Mouse (Mus musculus): ENCODE results near the gene Mrps10. TPM values are rescaled to one million over a fixed set of nuclear protein-coding genes. Genes with fewer than 3 reads are reported as not detected.

Mrps10 gene
- total and polyA plus RNA-seq, 2 experiments from 2014 or later = 33.3 to 70.1 TPM

DNA sequence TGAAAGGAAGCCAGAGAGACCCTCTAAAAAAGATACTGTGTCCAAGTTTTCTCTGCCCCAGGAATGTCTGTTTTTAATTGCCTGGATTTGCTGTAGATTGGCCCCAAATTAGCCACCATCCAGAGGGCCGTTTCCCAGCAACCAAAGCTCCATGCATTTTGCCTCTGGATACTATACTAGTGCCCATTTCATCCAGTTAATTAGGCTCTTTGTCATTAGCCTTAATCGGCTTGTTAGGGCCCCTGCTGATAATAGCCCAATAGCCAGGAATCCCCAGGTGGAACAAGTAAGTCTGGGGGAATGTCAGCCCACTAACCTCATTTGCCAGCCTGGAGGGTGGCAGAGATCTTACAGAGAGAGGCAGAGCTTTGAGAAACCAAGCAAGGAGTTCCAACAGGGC, 35.3 kb upstream of the Mrps10 start:
- H3K9me3 ChIP-seq (ENCODE audit: low read length) = no peaks in the 10 kb centered on the region
- no peak overlapping the region for H3K4me2 ChIP-seq (ENCODE audit: low read depth, low read length, poor library complexity, severe bottlenecking)
- H3K27me3 ChIP-seq (ENCODE audit: insufficient read depth, low read length) = no peaks in the 10 kb centered on the region
- peaks cover 43% of the 10 kb centered on the region for H3K36me3 ChIP-seq (ENCODE audit: insufficient read depth, low read length)
- no peak overlapping the region for H3K4me3 ChIP-seq (ENCODE audit: low read depth, low read length)
- DNase-seq (ENCODE audit: low spot score) (peak; percentile 28), ATAC-seq (ENCODE audit: low FRiP score) (no peak)
- no peak for TF ChIP-seq CTCF (IDR thresholded peaks at IDR 0.05)
- H3K9ac ChIP-seq (replicated peaks; ENCODE audit: low read length, poor library complexity, severe bottlenecking) = no peak overlapping the region
- 12% methylated on average over 2 of the region's 2 CpGs for WGBS
- no peak overlapping the region for H3K27ac ChIP-seq (ENCODE audit: low read depth, low read length)
- no peaks in the 10 kb centered on the region for H3K4me1 ChIP-seq (ENCODE audit: insufficient read depth, low read length)

DNA sequence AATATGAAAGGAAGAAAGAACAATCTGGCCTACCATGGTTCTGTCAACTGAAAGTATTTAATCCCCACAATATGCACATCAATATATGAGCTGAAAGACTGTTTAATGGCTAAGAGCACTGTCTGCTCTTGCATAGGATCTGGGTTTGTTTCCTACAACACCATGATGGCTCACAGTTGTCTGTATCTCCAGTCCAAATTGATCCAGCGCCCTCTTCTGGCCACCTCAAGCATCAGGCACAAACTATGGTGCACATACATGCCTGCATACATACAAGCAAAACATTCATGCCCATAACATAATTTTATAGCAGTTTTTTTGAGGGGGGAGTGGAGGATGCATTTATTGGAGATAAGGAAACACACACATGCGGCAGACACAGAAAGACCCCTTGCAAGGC, 25.6 kb upstream of the Mrps10 start:
- no peak for DNase-seq (ENCODE audit: low spot score)
- H3K4me2 ChIP-seq (ENCODE audit: low read depth, low read length, poor library complexity, severe bottlenecking) = no peak overlapping the region
- no peak overlapping the region for H3K4me3 ChIP-seq (ENCODE audit: low read depth, low read length)
- peaks cover 65% of the 10 kb centered on the region for H3K36me3 ChIP-seq (ENCODE audit: insufficient read depth, low read length)
- WGBS = 90% methylated on average over 2 of the region's 2 CpGs
- H3K4me1 ChIP-seq (ENCODE audit: insufficient read depth, low read length) = no peaks in the 10 kb centered on the region
- no peak; the same call in 1 of the 2 replicates for TF ChIP-seq CTCF (IDR thresholded peaks at IDR 0.05)
- no peak overlapping the region for H3K9ac ChIP-seq (replicated peaks; ENCODE audit: low read length, poor library complexity, severe bottlenecking)
- peaks cover 5% of the 10 kb centered on the region; the same call in 1 of the 2 replicates for H3K9me3 ChIP-seq (ENCODE audit: low read length)
- ATAC-seq (ENCODE audit: low FRiP score) = no peak
- H3K27ac ChIP-seq (ENCODE audit: low read depth, low read length) = no peak overlapping the region
- no peaks in the 10 kb centered on the region for H3K27me3 ChIP-seq (ENCODE audit: insufficient read depth, low read length)

DNA sequence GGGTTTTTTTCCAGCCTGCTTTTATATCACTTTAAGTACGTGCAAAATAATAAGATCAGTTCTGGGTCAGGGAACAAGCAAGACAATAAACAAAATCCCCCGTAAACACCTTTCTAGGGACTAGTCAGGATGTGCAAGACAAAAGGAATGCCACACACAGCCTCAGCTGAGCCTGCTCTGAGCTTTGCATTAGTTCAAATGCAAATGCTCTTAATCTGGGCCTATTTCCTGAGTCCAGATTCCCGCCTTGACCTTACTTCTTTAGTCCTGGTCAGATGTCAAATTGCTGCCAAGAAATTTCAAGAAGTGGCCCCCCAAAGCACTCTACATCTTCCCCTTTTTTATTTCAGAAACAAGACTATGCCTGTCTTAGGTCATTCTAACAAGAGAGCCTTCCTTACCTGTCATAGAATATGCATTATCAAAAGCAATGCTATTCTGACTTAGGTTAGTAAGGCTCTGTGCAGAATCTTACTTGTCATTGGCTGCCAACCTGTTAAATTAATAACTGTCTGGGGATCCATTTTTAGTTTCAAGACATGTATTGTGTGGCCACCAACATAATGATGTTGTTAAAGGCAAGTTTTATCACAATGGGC, 18.9 kb upstream of the Mrps10 start:
- TF ChIP-seq CTCF (IDR thresholded peaks at IDR 0.05) = no peak
- DNase-seq (ENCODE audit: low spot score) = no peak
- Histone ChIP-seq H3K27me3 (ENCODE audit: insufficient read depth, low read length) (no peaks in the 10 kb centered on the region), H3K4me2 (ENCODE audit: low read depth, low read length, poor library complexity, severe bottlenecking) (no peak overlapping the region), H3K9me3 (ENCODE audit: low read length) (peaks cover 22% of the 10 kb centered on the region), H3K4me1 (ENCODE audit: insufficient read depth, low read length) (no peaks in the 10 kb centered on the region), H3K36me3 (ENCODE audit: insufficient read depth, low read length) (peaks cover 63% of the 10 kb centered on the region), H3K4me3 (ENCODE audit: low read depth, low read length) (no peak overlapping the region), H3K27ac (ENCODE audit: low read depth, low read length) (no peak overlapping the region), H3K9ac (replicated peaks; ENCODE audit: low read length, poor library complexity, severe bottlenecking) (no peak overlapping the region)
- no peak for ATAC-seq (ENCODE audit: low FRiP score)
- 87% methylated on average over 3 of the region's 3 CpGs for WGBS

DNA sequence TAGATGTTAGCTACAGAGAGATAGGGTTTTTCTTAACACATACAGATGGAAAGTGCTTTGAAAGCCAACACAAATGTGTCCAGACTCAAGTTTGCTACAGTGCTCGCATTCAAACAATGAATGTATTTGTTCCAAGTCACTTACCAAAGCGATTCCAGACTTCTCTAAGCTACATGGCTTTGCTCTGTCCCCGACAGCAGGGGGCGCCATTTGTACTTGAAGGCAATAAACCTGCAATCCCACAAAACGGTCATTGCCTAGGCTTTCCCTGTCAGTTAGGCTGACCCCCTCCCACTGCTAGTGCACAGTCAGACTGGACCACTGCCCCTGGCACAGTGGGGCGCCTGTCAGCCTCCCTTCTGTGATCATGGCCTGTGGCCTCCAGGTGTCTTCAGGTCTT, 8.7 kb upstream of the Mrps10 start:
- DNase-seq (ENCODE audit: low spot score) (peak; percentile 11), ATAC-seq (ENCODE audit: low FRiP score) (no peak)
- Histone ChIP-seq H3K9ac (replicated peaks; ENCODE audit: low read length, poor library complexity, severe bottlenecking) (no peak overlapping the region), H3K4me2 (ENCODE audit: low read depth, low read length, poor library complexity, severe bottlenecking) (no peak overlapping the region), H3K27ac (ENCODE audit: low read depth, low read length) (no peak overlapping the region), H3K9me3 (ENCODE audit: low read length) (no peaks in the 10 kb centered on the region), H3K36me3 (ENCODE audit: insufficient read depth, low read length) (peaks cover 20% of the 10 kb centered on the region), H3K4me3 (ENCODE audit: low read depth, low read length) (no peak overlapping the region), H3K4me1 (ENCODE audit: insufficient read depth, low read length) (no peaks in the 10 kb centered on the region), H3K27me3 (ENCODE audit: insufficient read depth, low read length) (no peaks in the 10 kb centered on the region)
- TF ChIP-seq CTCF (IDR thresholded peaks at IDR 0.05) = peak; percentile 59
- 40% methylated on average over 6 of the region's 6 CpGs for WGBS

DNA sequence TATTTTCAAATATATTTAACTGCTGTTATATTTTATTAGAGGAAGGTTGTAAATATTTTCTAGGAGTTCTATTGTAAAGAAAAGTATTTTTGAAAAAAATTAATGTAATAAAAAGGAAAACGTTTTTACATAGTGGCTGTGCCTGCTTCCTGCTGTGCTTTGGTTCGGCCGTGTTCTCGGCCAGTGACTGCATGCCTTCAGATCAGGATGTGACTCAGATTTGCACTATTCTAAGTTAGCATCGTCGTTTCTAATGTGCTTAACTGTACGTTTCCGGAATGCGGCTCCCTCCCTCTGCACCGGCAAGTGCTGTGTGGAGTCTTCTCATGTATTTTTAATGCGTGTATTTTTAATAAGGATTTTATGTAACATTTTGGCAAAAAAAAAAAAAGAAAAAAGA, 7.3 kb upstream of the Mrps10 start:
- peaks cover 17% of the 10 kb centered on the region for H3K36me3 ChIP-seq (ENCODE audit: insufficient read depth, low read length)
- no peaks in the 10 kb centered on the region for H3K27me3 ChIP-seq (ENCODE audit: insufficient read depth, low read length)
- no peak for TF ChIP-seq CTCF (IDR thresholded peaks at IDR 0.05)
- ATAC-seq (ENCODE audit: low FRiP score) (no peak), DNase-seq (ENCODE audit: low spot score) (no peak)
- no peak overlapping the region for H3K4me2 ChIP-seq (ENCODE audit: low read depth, low read length, poor library complexity, severe bottlenecking)
- H3K9ac ChIP-seq (replicated peaks; ENCODE audit: low read length, poor library complexity, severe bottlenecking) = no peak overlapping the region
- H3K9me3 ChIP-seq (ENCODE audit: low read length) = no peaks in the 10 kb centered on the region
- no peaks in the 10 kb centered on the region for H3K4me1 ChIP-seq (ENCODE audit: insufficient read depth, low read length)
- WGBS = 76% methylated on average over 11 of the region's 11 CpGs
- H3K27ac ChIP-seq (ENCODE audit: low read depth, low read length) = no peak overlapping the region
- H3K4me3 ChIP-seq (ENCODE audit: low read depth, low read length) = no peak overlapping the region

DNA sequence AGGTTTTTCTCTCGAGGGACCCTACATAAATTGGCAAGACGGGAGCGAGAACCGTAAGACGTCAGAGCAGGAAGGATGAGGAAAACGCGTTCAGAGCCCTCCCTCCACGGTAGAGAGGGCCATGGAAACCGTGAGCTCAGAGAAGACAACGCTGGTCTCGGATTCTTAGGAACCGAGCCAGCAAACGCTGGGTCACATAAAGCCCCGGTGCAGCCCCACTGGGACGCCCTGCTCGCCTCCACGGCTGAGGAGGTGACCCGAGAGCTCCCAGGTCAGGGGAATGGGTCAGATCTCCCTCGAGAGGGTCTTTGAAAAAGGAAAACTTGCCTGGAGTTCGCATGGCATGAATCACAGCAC, 378 bp downstream of the Mrps10 start:
- H3K36me3 ChIP-seq (ENCODE audit: insufficient read depth, low read length) = peaks cover 17% of the 10 kb centered on the region
- peak overlapping the region; percentile 80; the same call in 1 of the 2 replicates for H3K27ac ChIP-seq (ENCODE audit: low read depth, low read length)
- H3K9ac ChIP-seq (replicated peaks; ENCODE audit: low read length, poor library complexity, severe bottlenecking) = peak overlapping the region; percentile 71
- H3K4me3 ChIP-seq (ENCODE audit: low read depth, low read length) = peak overlapping the region; percentile 64
- no peak for TF ChIP-seq CTCF (IDR thresholded peaks at IDR 0.05)
- no peaks in the 10 kb centered on the region for H3K27me3 ChIP-seq (ENCODE audit: insufficient read depth, low read length)
- ATAC-seq (ENCODE audit: low FRiP score) (peak; percentile 73), DNase-seq (ENCODE audit: low spot score) (no peak)
- no peaks in the 10 kb centered on the region for H3K4me1 ChIP-seq (ENCODE audit: insufficient read depth, low read length)
- WGBS = under 1% methylated on average over 20 of the region's 20 CpGs
- no peaks in the 10 kb centered on the region for H3K9me3 ChIP-seq (ENCODE audit: low read length)
- peak overlapping the region; percentile 83 for H3K4me2 ChIP-seq (ENCODE audit: low read depth, low read length, poor library complexity, severe bottlenecking)
